Mouse (Mus musculus): ENCODE measurements around the gene Preb. TPM values are rescaled to one million over a fixed set of nuclear protein-coding genes. Genes with fewer than 3 reads are reported as not detected.

Preb gene
- total and polyA plus RNA-seq, 2 experiments from 2014 or later, result 49.6 to 106 TPM

DNA sequence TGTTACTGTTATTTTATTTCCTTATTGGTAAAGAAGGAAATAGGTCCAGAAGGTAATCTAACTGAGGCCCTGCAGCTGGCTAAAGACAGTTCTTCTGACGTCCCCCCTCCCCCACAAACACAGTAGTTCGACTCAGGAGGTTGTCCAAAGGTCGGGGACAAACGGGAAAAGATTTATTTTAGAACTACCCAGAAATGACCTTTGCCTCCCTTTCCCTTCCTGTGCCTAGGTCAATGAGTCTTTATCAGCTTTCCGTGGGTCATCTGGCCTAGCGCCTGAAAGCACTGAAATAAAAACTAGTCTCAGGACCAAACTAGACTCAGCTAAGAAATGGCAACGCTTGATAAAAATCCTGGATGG is 50.9 kb downstream of the Preb start:
- ATAC-seq, result no peak
- H3K27me3 ChIP-seq (ENCODE audit: insufficient read depth, low read length), result no peaks in the 10 kb centered on the region
- peaks cover 4% of the 10 kb centered on the region for H3K4me1 ChIP-seq (ENCODE audit: insufficient read depth, low read length)
- 58% methylated on average over 7 of the region's 7 CpGs for WGBS
- no peaks in the 10 kb centered on the region for H3K9me3 ChIP-seq (ENCODE audit: low read length)
- no peak for TF ChIP-seq CTCF (IDR thresholded peaks at IDR 0.05; ENCODE audit: low read depth)
- no peak overlapping the region for H3K27ac ChIP-seq
- H3K36me3 ChIP-seq (ENCODE audit: insufficient read depth, low read length), result peaks cover 6% of the 10 kb centered on the region; the same call in 1 of the 2 replicates
- DNase-seq (ENCODE audit: low spot score), result no peak
- H3K4me3 ChIP-seq (ENCODE audit: low read length), result no peak overlapping the region
- H3K9ac ChIP-seq (replicated peaks; ENCODE audit: low read length), result no peak overlapping the region
- H3K4me2 ChIP-seq (ENCODE audit: low read depth, low read length), result no peak overlapping the region

- ATAC-seq (no peak), DNase-seq (ENCODE audit: low spot score) (no peak)
- no peak for TF ChIP-seq CTCF (IDR thresholded peaks at IDR 0.05; ENCODE audit: low read depth)
- Histone ChIP-seq H3K9me3 (ENCODE audit: low read length) (no peaks in the 10 kb centered on the region), H3K27ac (peak overlapping the region; percentile 86), H3K4me1 (ENCODE audit: insufficient read depth, low read length) (peaks cover 4% of the 10 kb centered on the region), H3K36me3 (ENCODE audit: insufficient read depth, low read length) (peaks cover 10% of the 10 kb centered on the region; the same call in 1 of the 2 replicates), H3K27me3 (ENCODE audit: insufficient read depth, low read length) (no peaks in the 10 kb centered on the region), H3K9ac (replicated peaks; ENCODE audit: low read length) (peak overlapping the region; percentile 73; the same call in 1 of the 2 replicates), H3K4me3 (ENCODE audit: low read length) (peak overlapping the region; percentile 62), H3K4me2 (ENCODE audit: low read depth, low read length) (peak overlapping the region; percentile 66)
- 55% methylated on average over 13 of the region's 13 CpGs for WGBS
Measured at GRCm38 (mm10) chr5:30908426-30909299, 51.5 kb downstream of the Preb start.

- no peak; the same call in 1 of the 2 replicates for TF ChIP-seq CTCF (IDR thresholded peaks at IDR 0.05; ENCODE audit: low read depth)
- Histone ChIP-seq H3K27me3 (ENCODE audit: insufficient read depth, low read length) (no peaks in the 10 kb centered on the region), H3K27ac (peak within 1 kb of the TSS; percentile 86), H3K4me2 (ENCODE audit: low read depth, low read length) (peak within 1 kb of the TSS; percentile 66), H3K36me3 (ENCODE audit: insufficient read depth, low read length) (peaks cover 10% of the 10 kb centered on the region), H3K4me1 (ENCODE audit: insufficient read depth, low read length) (peaks cover 4% of the 10 kb centered on the region), H3K9ac (replicated peaks; ENCODE audit: low read length) (peak within 1 kb of the TSS; percentile 73), H3K4me3 (ENCODE audit: low read length) (peak within 1 kb of the TSS; percentile 62), H3K9me3 (ENCODE audit: low read length) (no peaks in the 10 kb centered on the region)
- WGBS, result under 1% methylated on average over 58 of the region's 58 CpGs
- peak; percentile 97 for ATAC-seq
- peak; percentile 97 for DNase-seq (ENCODE audit: low spot score)
Measured at GRCm38 (mm10) chr5:30907413-30908059, 52.6 kb downstream of the Preb start, which contains the start of gene Ost4. Gene Ost4 (minus strand): TSS chr5:30907788.

DNA sequence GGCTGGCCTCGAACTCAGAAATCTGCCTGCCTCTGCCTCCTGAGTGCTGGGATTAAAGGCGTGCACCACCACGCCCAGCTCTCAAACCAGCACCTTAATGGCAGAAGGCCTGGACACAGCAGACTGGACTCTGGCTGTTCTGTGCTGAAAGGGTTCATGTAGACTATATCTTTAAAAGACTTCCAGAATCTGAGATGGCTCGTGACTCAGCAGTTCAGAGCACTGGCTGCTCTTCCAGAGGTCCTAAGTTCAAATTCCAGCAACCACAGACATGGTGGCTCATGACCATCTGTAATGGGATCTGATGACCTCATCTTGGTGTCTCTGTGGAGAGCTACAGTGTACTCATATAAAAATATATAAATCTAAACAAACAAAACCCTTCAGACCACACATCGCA is 58.3 kb downstream of the Preb start:
- H3K4me1 ChIP-seq (ENCODE audit: insufficient read depth, low read length), result peaks cover 4% of the 10 kb centered on the region; the same call in 1 of the 2 replicates
- WGBS, result 95% methylated on average over 5 of the region's 5 CpGs
- H3K9me3 ChIP-seq (ENCODE audit: low read length), result no peaks in the 10 kb centered on the region
- no peak overlapping the region for H3K9ac ChIP-seq (replicated peaks; ENCODE audit: low read length)
- no peaks in the 10 kb centered on the region for H3K27me3 ChIP-seq (ENCODE audit: insufficient read depth, low read length)
- H3K36me3 ChIP-seq (ENCODE audit: insufficient read depth, low read length), result peaks cover 19% of the 10 kb centered on the region
- DNase-seq (ENCODE audit: low spot score) (no peak), ATAC-seq (no peak)
- H3K4me2 ChIP-seq (ENCODE audit: low read depth, low read length), result no peak overlapping the region
- H3K4me3 ChIP-seq (ENCODE audit: low read length), result no peak overlapping the region
- no peak for TF ChIP-seq CTCF (IDR thresholded peaks at IDR 0.05; ENCODE audit: low read depth)
- no peak overlapping the region for H3K27ac ChIP-seq

Other genes with a start within 250 kb of the Preb start
- gene Dpysl5, start 248.8 kb downstream of the Preb start, total RNA-seq (2014; rRNA removed), result 261 and 286 TPM in 2 replicates
- gene Dpysl5, start 248.8 kb downstream of the Preb start, polyA plus RNA-seq (2015; fragmentation: Nextera tagmentation; extraction: Ambion mirVana), result 120 and 148 TPM in 2 replicates
- gene Mapre3, start 145.7 kb downstream of the Preb start, total RNA-seq (2014; rRNA removed), result 51.7 and 55.8 TPM in 2 replicates
- 134 and 137 TPM in 2 replicates for gene Mapre3, start 145.7 kb downstream of the Preb start, polyA plus RNA-seq (2015; fragmentation: Nextera tagmentation; extraction: Ambion mirVana)
- gene Tmem214, start 92.3 kb downstream of the Preb start, total RNA-seq (2014; rRNA removed), result 86.7 and 89.5 TPM in 2 replicates
- gene Tmem214, start 92.3 kb downstream of the Preb start, polyA plus RNA-seq (2015; fragmentation: Nextera tagmentation; extraction: Ambion mirVana), result 59.1 and 59.2 TPM in 2 replicates
- gene Agbl5, start 71.7 kb downstream of the Preb start, total RNA-seq (2014; rRNA removed), result 58.7 and 61.8 TPM in 2 replicates
- gene Agbl5, start 71.7 kb downstream of the Preb start, polyA plus RNA-seq (2015; fragmentation: Nextera tagmentation; extraction: Ambion mirVana), result 14.9 and 18.0 TPM in 2 replicates
- 109 and 179 TPM in 2 replicates for gene Ost4, start 52.6 kb downstream of the Preb start, total RNA-seq (2014; rRNA removed)
- gene Ost4, start 52.6 kb downstream of the Preb start, polyA plus RNA-seq (2015; fragmentation: Nextera tagmentation; extraction: Ambion mirVana), result 224 and 236 TPM in 2 replicates
- gene Emilin1, start 47.0 kb downstream of the Preb start, total RNA-seq (2014; rRNA removed), result 8.1 and 9.3 TPM in 2 replicates
- gene Emilin1, start 47.0 kb downstream of the Preb start, polyA plus RNA-seq (2015; fragmentation: Nextera tagmentation; extraction: Ambion mirVana), result 10.3 and 10.5 TPM in 2 replicates
- 3.0 and 14.6 TPM in 2 replicates for gene Khk, start 38.9 kb downstream of the Preb start, total RNA-seq (2014; rRNA removed)
- gene Khk, start 38.9 kb downstream of the Preb start, polyA plus RNA-seq (2015; fragmentation: Nextera tagmentation; extraction: Ambion mirVana), result 16.5 and 17.4 TPM in 2 replicates
- 114 and 153 TPM in 2 replicates for gene Cgref1, start 14.8 kb downstream of the Preb start, total RNA-seq (2014; rRNA removed)
- 77.4 and 88.0 TPM in 2 replicates for gene Cgref1, start 14.8 kb downstream of the Preb start, polyA plus RNA-seq (2015; fragmentation: Nextera tagmentation; extraction: Ambion mirVana)
- 0.04 TPM in 1 of 2 replicates, not detected in the other for gene Tcf23, start 8.3 kb upstream of the Preb start, total RNA-seq (2014; rRNA removed)
- 0.06 TPM in 1 of 2 replicates, not detected in the other for gene Tcf23, start 8.3 kb upstream of the Preb start, polyA plus RNA-seq (2015; fragmentation: Nextera tagmentation; extraction: Ambion mirVana)
- gene Atraid, start 88.0 kb upstream of the Preb start, total RNA-seq (2014; rRNA removed), result 152 and 155 TPM in 2 replicates
- 240 and 242 TPM in 2 replicates for gene Atraid, start 88.0 kb upstream of the Preb start, polyA plus RNA-seq (2015; fragmentation: Nextera tagmentation; extraction: Ambion mirVana)
- gene Slc5a6, start 88.6 kb upstream of the Preb start, total RNA-seq (2014; rRNA removed), result 40.9 and 46.7 TPM in 2 replicates
- 27.9 and 33.7 TPM in 2 replicates for gene Slc5a6, start 88.6 kb upstream of the Preb start, polyA plus RNA-seq (2015; fragmentation: Nextera tagmentation; extraction: Ambion mirVana)
- 56.2 and 58.8 TPM in 2 replicates for gene Cad, start 94.4 kb upstream of the Preb start, total RNA-seq (2014; rRNA removed)
- gene Cad, start 94.4 kb upstream of the Preb start, polyA plus RNA-seq (2015; fragmentation: Nextera tagmentation; extraction: Ambion mirVana), result 8.1 and 9.1 TPM in 2 replicates
- gene Dnajc5g, start 145.9 kb upstream of the Preb start, total RNA-seq (2014; rRNA removed), result not detected in 2 replicates
- not detected in 2 replicates for gene Dnajc5g, start 145.9 kb upstream of the Preb start, polyA plus RNA-seq (2015; fragmentation: Nextera tagmentation; extraction: Ambion mirVana)
- 40.2 and 47.5 TPM in 2 replicates for gene Slc30a3, start 147.9 kb upstream of the Preb start, total RNA-seq (2014; rRNA removed)
- 33.5 and 37.2 TPM in 2 replicates for gene Slc30a3, start 147.9 kb upstream of the Preb start, polyA plus RNA-seq (2015; fragmentation: Nextera tagmentation; extraction: Ambion mirVana)
- gene Trim54, start 156.4 kb upstream of the Preb start, total RNA-seq (2014; rRNA removed), result 0.22 and 0.52 TPM in 2 replicates
- not detected in 2 replicates for gene Trim54, start 156.4 kb upstream of the Preb start, polyA plus RNA-seq (2015; fragmentation: Nextera tagmentation; extraction: Ambion mirVana)
- not detected in 2 replicates for gene Ucn, start 178.5 kb upstream of the Preb start, total RNA-seq (2014; rRNA removed)
- 0.44 and 0.54 TPM in 2 replicates for gene Ucn, start 178.5 kb upstream of the Preb start, polyA plus RNA-seq (2015; fragmentation: Nextera tagmentation; extraction: Ambion mirVana)
- gene Mpv17, start 193.9 kb upstream of the Preb start, total RNA-seq (2014; rRNA removed), result 66.1 and 75.0 TPM in 2 replicates
- gene Mpv17, start 193.9 kb upstream of the Preb start, polyA plus RNA-seq (2015; fragmentation: Nextera tagmentation; extraction: Ambion mirVana), result 49.1 and 52.1 TPM in 2 replicates
- 1.8 and 9.8 TPM in 2 replicates for gene Gm29609, start 219.6 kb upstream of the Preb start, total RNA-seq (2014; rRNA removed)
- gene Gm29609, start 219.6 kb upstream of the Preb start, polyA plus RNA-seq (2015; fragmentation: Nextera tagmentation; extraction: Ambion mirVana), result 1.9 and 2.9 TPM in 2 replicates
- gene Gtf3c2, start 219.8 kb upstream of the Preb start, total RNA-seq (2014; rRNA removed), result 40.8 and 65.6 TPM in 2 replicates
- gene Gtf3c2, start 219.8 kb upstream of the Preb start, polyA plus RNA-seq (2015; fragmentation: Nextera tagmentation; extraction: Ambion mirVana), result 45.1 and 46.1 TPM in 2 replicates
- 102 and 116 TPM in 2 replicates for gene Snx17, start 232.9 kb upstream of the Preb start, total RNA-seq (2014; rRNA removed)
- gene Snx17, start 232.9 kb upstream of the Preb start, polyA plus RNA-seq (2015; fragmentation: Nextera tagmentation; extraction: Ambion mirVana), result 112 and 114 TPM in 2 replicates
- gene Eif2b4, start 233.1 kb upstream of the Preb start, total RNA-seq (2014; rRNA removed), result 28.3 and 31.7 TPM in 2 replicates
- 78.1 and 83.9 TPM in 2 replicates for gene Eif2b4, start 233.1 kb upstream of the Preb start, polyA plus RNA-seq (2015; fragmentation: Nextera tagmentation; extraction: Ambion mirVana)
- 8.9 and 9.6 TPM in 2 replicates for gene Zfp513, start 241.9 kb upstream of the Preb start, total RNA-seq (2014; rRNA removed)
- gene Zfp513, start 241.9 kb upstream of the Preb start, polyA plus RNA-seq (2015; fragmentation: Nextera tagmentation; extraction: Ambion mirVana), result 11.4 and 12.6 TPM in 2 replicates